Mouse (Mus musculus) frontal cortex, postnatal 10 days (tissue): ENCODE measurements at regions not wholly inside any gene's neighbourhood (a gene's known extent, or its start where the extent isn't known, plus 50 kb on each side); places are given as distances from the start of the nearest gene placed in this dataset.
A peak's percentile ranks its signal among the peaks of the same experiment; 100 is the strongest.

Experiments
- DNase-seq, 2 experiments: peaks; one replicate each; pipeline ENCODE4 v3.0.0; 2022; ENCODE audit warnings: low spot score in 2 of 2, mixed read lengths in 1 of 2

GRCm38 (mm10) chr7:58093523-58093922 lies 562.4 kb upstream of the Atp10a start:
- DNase-seq = no peak

DNA sequence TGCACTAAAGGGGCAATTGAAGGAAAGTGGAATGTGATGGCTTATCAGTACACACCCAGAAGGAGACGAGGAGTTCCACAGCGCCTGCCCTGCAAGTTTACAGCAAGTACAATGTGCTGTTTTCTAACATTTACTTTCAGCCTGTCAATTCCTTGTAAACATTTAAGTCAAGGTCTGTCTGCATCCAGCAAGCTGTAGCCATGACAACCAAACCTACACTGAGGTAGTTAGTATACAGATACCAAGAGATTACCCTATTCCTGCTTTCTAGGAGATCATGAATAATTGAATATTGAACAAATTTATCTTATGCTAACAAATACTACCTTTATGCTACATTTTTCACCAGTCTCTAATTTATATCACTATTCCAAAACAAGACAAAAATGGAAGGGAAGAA lies 569.0 kb upstream of the Gabra5 start:
- no peak for DNase-seq

DNA sequence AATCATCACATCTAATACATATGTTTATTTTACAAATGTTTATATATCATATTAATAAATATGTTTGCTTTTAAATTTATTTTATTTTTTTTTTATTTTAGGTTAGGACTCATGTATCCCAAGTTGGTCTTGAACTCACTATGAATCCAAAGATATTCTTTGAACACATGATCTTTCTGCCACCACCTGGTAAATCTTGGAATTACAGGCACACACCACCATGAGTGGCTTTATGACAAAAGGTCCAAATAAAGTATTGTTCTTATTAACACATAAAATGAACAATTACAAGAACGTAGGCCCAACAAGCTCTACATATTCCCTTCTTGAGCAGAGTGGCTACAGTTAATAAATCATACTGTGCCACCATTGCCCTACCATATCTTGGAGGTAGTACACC lies 523.1 kb upstream of the Gabra5 start:
- no peak for DNase-seq

- no peak for DNase-seq
Measured at GRCm38 (mm10) chr7:58032111-58032510, 522.3 kb upstream of the Gabra5 start.

DNA sequence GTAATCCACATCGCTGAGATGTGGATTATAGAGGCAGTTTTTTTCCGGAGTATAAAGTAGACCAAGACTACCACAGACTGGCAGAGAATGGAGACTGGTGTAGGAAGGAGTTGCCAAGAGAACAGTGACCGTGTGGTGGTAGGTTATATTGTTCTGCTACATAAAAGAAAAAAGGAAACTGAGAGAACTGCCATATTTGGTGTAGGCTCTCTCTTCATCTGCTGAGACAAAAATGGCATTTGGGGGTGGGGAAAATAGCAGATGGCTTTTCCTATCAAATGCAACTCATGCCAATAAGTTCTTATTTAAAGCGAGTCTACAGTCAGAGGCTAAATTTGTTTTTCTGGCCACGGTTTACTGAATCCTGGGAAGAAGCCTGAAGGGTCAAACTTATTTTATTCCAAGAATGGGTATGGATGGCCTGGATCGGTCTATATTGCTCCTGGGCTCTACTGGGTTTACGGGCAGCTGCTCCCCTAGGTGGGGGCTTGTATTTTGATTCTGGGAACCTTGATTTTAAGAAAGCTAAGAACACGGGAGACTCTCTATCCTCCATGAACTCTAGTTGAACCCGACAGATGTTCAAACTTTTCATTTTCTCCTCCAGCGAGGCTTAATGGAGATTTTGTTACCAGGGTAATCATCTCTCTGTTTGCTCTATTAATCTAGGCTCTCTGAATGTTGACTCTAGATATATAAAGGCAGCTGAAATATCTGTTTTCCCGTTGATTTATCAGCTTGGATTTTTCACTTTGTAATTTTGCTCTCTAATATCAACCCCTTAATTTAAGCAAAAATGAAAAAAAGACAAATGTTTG lies 482.8 kb upstream of the Gabra5 start:
- peak in 1 of 2 experiments; percentile 7 for DNase-seq

DNA sequence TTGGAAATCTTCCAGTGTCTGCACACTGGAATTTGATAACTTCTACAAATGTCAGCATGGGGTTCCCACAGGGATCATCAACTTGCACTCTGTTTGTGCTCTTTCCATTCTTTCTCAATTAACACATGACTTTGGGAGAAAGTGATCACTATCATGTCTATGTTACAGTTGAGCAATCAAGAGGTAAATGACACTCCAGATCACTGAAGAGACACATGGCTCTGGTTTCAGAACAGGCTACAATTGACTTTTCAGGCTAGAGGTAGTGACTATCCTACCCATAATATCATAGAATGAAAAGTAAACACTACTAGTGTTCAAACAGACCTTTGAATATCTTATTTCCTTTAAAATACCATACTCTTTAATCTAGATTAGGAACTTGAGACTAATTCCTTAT lies 473.3 kb upstream of the Gabra5 start:
- no peak for DNase-seq

DNA sequence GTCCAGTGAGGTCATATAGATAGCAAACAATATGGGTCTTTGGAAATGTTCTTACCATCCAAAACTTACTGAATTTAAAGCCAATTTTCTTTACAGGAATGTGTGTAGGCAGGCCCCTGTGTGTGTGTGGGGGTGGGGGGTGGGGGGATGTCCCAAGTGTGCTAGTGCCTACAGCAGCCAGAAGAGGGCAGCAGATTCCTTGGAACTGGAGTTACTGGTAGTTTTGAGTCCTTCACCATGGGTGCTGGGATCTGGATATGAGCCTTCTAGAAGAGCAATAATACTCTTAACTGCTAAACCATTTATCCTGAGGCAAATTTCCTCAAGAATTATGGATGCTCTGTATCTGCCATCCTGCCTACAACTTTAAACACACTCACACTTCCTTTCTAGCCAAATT lies 456.4 kb upstream of the Gabra5 start:
- DNase-seq = no peak

GRCm38 (mm10) chr7:57958871-57959270 lies 449.0 kb upstream of the Gabra5 start:
- DNase-seq = no peak
